Mouse (Mus musculus) lung, embryonic 14.5 days (tissue): ENCODE results near the gene Lyrm4. TPM values are rescaled to one million over a fixed set of nuclear protein-coding genes. Genes with fewer than 3 reads are reported as not detected.

ENCODE experiments used
- ATAC-seq: fragments of 200-750 bp; cut with Nextera tagmentation; 2 replicates; pipeline ENCODE4 v1.8.0; 2017; ENCODE audit warnings: mild to moderate bottlenecking, moderate TSS enrichment, moderate library complexity; ENCODE audit not compliant: insufficient read depth
- DNase-seq: peaks from one replicate; pipeline ENCODE4 v3.0.0-alpha.2; 2015
- H3K27ac ChIP-seq: fragments of 300-500 bp; sonication (generic); 2 replicates; pipeline ENCODE4 v1.5.1; 2014; ENCODE audit warnings: low read depth, mild to moderate bottlenecking, moderate library complexity
- H3K27me3 ChIP-seq: fragments of 300-500 bp; sonication (generic); 2 replicates; pipeline ENCODE4 v1.6.1; 2014; ENCODE audit warnings: low read length, control low read depth; ENCODE audit not compliant: insufficient read depth
- H3K36me3 ChIP-seq: fragments of 300-500 bp; sonication (generic); 2 replicates; pipeline ENCODE4 v1.6.1; 2014; ENCODE audit warnings: control low read depth; ENCODE audit not compliant: insufficient read depth
- H3K4me1 ChIP-seq: fragments of 300-500 bp; sonication (generic); 2 replicates; pipeline ENCODE4 v1.6.1; 2014; ENCODE audit warnings: antibody characterized with exemption, control low read depth; ENCODE audit not compliant: insufficient read depth
- H3K4me2 ChIP-seq: fragments of 300-500 bp; sonication (generic); 2 replicates; pipeline ENCODE4 v1.6.1; 2014; ENCODE audit warnings: mild to moderate bottlenecking
- H3K4me3 ChIP-seq: fragments of 300-500 bp; sonication (generic); 2 replicates; pipeline ENCODE4 v1.5.1; 2014; ENCODE audit warnings: low read depth, low read length
- H3K9ac ChIP-seq: fragments of 300-500 bp; sonication (generic); 2 replicates; pipeline ENCODE4 v1.6.1; 2014
- H3K9me3 ChIP-seq: fragments of 300-500 bp; sonication (generic); 2 replicates; pipeline ENCODE4 v1.6.1; 2016; ENCODE audit warnings: low read depth, low read length, control low read depth
- CTCF ChIP-seq: IDR thresholded peaks from 2 replicates; pipeline ENCODE4 v1.5.1; 2016; ENCODE audit warnings: antibody characterized with exemption, low read depth
- WGBS: fragments of 180-500 bp; shearing (Covaris S2); extraction: QIAGEN DNeasy Blood & Tissue Kit; methylation state at CpG from one replicate; pipeline ENCODE4 v1.1.7; 2014; 5-methylcytosine and 5-hydroxymethylcytosine counted together
- polyA plus RNA-seq: library from polyadenylated mRNA; unstranded; fragments of >200 nt; fragmentation: Nextera tagmentation; extraction: Ambion mirVana; gene quantifications from 2 replicates; pipeline ENCODE4 v1.2.1, GENCODE M21; 2014

Gene Lyrm4
- polyA plus RNA-seq, 1 experiment from 2014 or later: 25.9 TPM

DNA sequence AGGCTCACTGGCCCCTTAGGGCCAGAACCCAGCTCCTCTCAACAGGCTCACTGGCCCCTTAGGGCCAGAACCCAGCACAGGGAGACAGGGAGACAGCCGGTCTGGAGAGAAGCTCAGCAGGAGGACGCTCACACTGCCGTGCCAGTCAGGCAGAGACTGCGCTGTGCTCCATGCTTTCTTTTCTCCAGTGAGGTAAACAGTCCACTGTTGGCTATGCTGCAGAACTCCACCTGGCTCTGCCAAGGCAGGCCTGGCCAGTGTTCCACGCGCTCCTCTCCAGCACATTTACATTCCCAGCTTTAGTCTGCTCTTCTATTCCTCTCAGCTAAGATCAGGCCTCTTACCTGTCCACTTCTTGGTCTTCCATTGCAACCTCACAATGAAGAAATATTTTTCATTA lies 11.7 kb downstream of the Lyrm4 start:
- no peaks in the 10 kb centered on the region for H3K27me3 ChIP-seq

DNA sequence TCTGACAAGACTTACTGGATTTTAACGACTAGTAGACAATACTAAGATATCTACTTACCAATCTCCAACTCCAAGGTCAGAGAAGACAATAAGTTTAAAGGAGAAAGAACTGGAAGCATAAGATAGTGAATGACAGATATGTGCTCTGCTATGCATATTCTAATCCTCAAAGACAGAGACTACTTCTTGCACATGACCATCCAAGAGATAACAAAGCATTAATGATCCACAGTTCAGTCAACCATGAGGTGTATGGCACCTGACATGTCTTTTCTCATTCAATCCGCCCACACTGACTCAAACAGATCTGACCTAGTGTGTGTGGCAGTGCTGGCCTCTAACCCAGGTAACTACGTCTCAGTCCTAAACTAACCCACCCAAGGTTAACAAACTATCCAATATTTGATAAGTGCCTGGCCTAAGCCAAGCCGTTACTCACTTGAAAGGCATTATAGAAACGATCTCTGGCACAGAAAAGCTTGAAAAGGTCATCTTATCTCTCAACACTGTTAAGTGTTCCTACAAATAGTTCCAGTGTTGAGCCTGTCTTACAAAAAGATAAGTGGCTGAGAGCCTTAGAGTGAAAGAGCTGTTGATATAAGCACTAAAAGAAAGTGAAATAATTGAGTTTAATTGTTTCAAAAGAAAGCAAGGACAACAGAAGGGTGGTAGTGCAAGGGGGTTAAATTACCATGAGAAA lies 20.5 kb downstream of the Lyrm4 start:
- no peaks in the 10 kb centered on the region for H3K4me1 ChIP-seq
- no peak for TF ChIP-seq CTCF
- H3K36me3 ChIP-seq: no peaks in the 10 kb centered on the region
- ATAC-seq (no peak), DNase-seq (no peak)
- no peak overlapping the region for H3K27ac ChIP-seq
- no peaks in the 10 kb centered on the region for H3K27me3 ChIP-seq
- H3K4me3 ChIP-seq: no peak overlapping the region
- 43% methylated on average over 5 of the region's 5 CpGs for WGBS
- H3K9me3 ChIP-seq: no peaks in the 10 kb centered on the region
- H3K9ac ChIP-seq: no peak overlapping the region
- no peak overlapping the region for H3K4me2 ChIP-seq

More for the DNA sequence above, 11.7 kb downstream of the Lyrm4 start:
- no peak overlapping the region for H3K4me3 ChIP-seq
- H3K4me2 ChIP-seq: no peak overlapping the region
- no peaks in the 10 kb centered on the region for H3K9me3 ChIP-seq
- ATAC-seq (no peak), DNase-seq (no peak)
- no peak overlapping the region for H3K9ac ChIP-seq
- H3K36me3 ChIP-seq: no peaks in the 10 kb centered on the region
- WGBS: 79% methylated on average over 6 of the region's 6 CpGs
- H3K27ac ChIP-seq: no peak overlapping the region
- no peak for TF ChIP-seq CTCF
- no peaks in the 10 kb centered on the region for H3K4me1 ChIP-seq

DNA sequence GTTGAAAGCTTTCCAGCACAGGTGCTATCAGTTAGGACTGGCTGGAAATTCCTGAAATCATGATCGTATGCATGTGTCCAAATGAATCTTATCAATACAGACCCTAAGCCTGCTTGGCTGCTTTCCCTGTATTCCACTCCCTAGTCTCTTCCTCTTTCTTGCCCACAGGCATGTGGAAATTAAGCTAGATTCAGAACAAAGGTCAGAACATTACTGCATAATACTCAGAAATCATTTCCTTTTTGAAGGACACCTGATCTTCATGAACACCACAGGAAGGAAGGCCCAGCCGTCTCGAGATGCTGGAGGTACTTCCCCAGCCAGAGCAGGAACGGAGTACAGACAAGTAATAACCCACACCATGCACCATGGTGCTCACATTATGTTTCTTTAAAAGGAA lies 29.2 kb downstream of the Lyrm4 start:
- Histone ChIP-seq H3K9ac (no peak overlapping the region), H3K4me3 (no peak overlapping the region), H3K27ac (no peak overlapping the region), H3K27me3 (no peaks in the 10 kb centered on the region), H3K9me3 (no peaks in the 10 kb centered on the region), H3K4me2 (no peak overlapping the region), H3K4me1 (no peaks in the 10 kb centered on the region), H3K36me3 (no peaks in the 10 kb centered on the region)
- DNase-seq (no peak), ATAC-seq (no peak)
- no peak for TF ChIP-seq CTCF
- WGBS: 80% methylated on average over 4 of the region's 4 CpGs

DNA sequence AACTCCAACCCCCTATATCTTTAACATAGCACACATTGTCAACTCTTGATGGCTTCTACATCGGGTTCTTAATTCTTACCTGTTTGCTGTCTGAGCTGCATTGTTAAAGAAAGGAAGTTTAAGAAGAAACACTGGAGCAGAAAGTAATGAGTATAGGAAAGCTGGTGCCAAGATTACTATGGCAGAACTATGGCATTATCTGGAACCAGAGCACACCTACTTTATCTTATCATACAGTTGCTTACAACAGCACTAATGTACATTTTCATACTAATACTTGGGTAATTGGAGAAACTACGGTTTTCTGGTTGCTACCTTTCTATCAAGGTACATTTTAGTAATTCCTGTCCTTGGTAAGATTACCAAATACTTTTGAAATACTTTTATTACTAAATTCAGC lies 29.9 kb downstream of the Lyrm4 start:
- no peak for ATAC-seq
- no peaks in the 10 kb centered on the region for H3K36me3 ChIP-seq
- TF ChIP-seq CTCF: no peak
- WGBS: 86% methylated on average over 2 of the region's 2 CpGs
- no peak overlapping the region for H3K27ac ChIP-seq
- DNase-seq: no peak
- no peak overlapping the region for H3K4me2 ChIP-seq
- no peaks in the 10 kb centered on the region for H3K9me3 ChIP-seq
- H3K27me3 ChIP-seq: no peaks in the 10 kb centered on the region
- H3K4me3 ChIP-seq: no peak overlapping the region
- no peak overlapping the region for H3K9ac ChIP-seq
- no peaks in the 10 kb centered on the region for H3K4me1 ChIP-seq

DNA sequence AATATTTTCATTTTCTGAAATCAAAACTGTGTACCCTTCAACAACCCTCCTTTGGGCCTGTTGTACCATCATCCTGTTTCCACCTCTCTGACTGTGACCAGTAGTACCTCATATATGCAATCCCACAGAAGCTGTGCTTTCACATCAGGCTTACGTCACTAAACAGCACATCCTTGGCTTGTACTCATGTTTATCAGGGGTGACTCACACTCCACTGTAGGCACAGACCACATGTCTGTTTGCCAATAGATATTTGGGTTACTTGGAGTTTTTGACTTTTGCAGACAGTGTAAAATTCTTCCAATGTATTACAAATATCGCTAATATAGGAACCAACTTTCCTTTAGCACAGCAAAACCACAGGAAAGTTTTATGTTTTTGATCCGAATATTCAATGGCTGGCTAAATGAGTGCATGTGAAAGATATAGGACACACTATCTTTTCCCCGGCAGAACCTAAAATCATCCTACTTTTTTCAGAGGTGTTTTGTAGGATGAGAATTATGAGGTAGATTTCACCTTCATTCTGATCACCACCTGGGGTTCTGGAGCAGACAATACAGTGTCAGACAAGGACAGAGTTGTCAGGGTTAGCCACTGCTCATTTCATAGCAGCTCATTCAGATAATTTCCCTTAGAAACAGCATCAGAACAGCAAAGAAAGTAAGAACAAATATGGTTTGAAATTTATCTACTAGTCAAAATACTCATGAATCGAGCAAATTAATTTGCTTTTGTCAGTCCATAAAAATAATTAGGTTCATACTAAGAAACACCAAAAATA lies 30.5 kb downstream of the Lyrm4 start:
- peak; percentile 63 for ATAC-seq

DNA sequence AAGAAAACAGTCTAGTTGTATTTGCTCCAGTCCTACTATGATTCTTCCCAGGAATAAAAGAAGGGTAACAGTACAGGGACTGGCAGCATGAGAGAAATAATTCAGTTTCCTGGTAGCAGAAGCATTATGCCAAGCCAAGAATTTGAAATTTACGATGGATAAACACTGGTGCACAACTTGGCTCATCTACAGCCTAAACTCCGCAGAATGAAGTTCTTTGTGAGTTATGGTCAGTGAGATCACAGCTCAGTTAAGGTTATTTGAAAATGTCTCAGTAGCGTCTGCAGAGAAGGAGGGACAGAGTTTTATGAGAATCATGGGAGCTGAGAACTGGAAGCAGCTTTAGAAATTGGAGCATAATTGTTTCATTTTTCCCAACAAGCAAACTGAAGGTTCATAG lies 31.4 kb downstream of the Lyrm4 start:
- no peaks in the 10 kb centered on the region for H3K36me3 ChIP-seq
- no peak overlapping the region for H3K27ac ChIP-seq
- no peaks in the 10 kb centered on the region for H3K27me3 ChIP-seq
- peak; percentile 30 for DNase-seq
- 54% methylated on average over 3 of the region's 3 CpGs for WGBS
- H3K4me2 ChIP-seq: no peak overlapping the region
- H3K9ac ChIP-seq: no peak overlapping the region
- no peak for ATAC-seq
- no peaks in the 10 kb centered on the region for H3K4me1 ChIP-seq
- TF ChIP-seq CTCF: no peak
- H3K9me3 ChIP-seq: no peaks in the 10 kb centered on the region
- no peak overlapping the region for H3K4me3 ChIP-seq

More for the DNA sequence above, 30.5 kb downstream of the Lyrm4 start:
- H3K4me3 ChIP-seq: no peak overlapping the region
- H3K4me2 ChIP-seq: no peak overlapping the region
- 85% methylated on average over 5 of the region's 5 CpGs for WGBS
- H3K36me3 ChIP-seq: no peaks in the 10 kb centered on the region
- peak; percentile 10 for DNase-seq
- no peak for TF ChIP-seq CTCF
- no peaks in the 10 kb centered on the region for H3K9me3 ChIP-seq
- H3K4me1 ChIP-seq: no peaks in the 10 kb centered on the region
- H3K27ac ChIP-seq: no peak overlapping the region
- H3K27me3 ChIP-seq: no peaks in the 10 kb centered on the region
- H3K9ac ChIP-seq: no peak overlapping the region

DNA sequence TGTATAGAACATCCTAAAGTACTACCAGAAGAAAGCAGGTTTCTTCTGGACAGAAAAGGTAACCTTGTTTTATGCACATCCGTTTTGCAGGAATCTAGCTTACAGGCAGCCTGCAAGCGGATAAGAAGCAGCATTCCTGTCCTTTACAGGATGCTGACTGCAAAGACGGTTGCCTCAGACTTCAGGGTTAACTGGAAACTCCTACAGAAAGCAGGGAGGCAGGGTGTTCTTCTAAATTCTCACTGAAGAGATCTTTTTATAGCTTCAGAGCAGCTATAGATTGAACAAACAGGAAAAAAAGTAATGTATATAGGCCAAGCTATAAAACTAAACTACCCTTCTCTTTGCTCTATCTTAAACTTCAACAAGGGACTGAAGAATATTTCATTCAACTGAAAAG lies 32.6 kb downstream of the Lyrm4 start:
- 84% methylated on average over 3 of the region's 3 CpGs for WGBS
- Histone ChIP-seq H3K4me1 (no peaks in the 10 kb centered on the region), H3K9me3 (no peaks in the 10 kb centered on the region), H3K4me2 (no peak overlapping the region), H3K27ac (no peak overlapping the region), H3K36me3 (no peaks in the 10 kb centered on the region), H3K27me3 (no peaks in the 10 kb centered on the region), H3K9ac (no peak overlapping the region), H3K4me3 (no peak overlapping the region)
- no peak for ATAC-seq
- DNase-seq: no peak
- TF ChIP-seq CTCF: no peak
